Comparison of ENCODE assay signal across 8 mouse cellular contexts in the genomic region with DNA sequence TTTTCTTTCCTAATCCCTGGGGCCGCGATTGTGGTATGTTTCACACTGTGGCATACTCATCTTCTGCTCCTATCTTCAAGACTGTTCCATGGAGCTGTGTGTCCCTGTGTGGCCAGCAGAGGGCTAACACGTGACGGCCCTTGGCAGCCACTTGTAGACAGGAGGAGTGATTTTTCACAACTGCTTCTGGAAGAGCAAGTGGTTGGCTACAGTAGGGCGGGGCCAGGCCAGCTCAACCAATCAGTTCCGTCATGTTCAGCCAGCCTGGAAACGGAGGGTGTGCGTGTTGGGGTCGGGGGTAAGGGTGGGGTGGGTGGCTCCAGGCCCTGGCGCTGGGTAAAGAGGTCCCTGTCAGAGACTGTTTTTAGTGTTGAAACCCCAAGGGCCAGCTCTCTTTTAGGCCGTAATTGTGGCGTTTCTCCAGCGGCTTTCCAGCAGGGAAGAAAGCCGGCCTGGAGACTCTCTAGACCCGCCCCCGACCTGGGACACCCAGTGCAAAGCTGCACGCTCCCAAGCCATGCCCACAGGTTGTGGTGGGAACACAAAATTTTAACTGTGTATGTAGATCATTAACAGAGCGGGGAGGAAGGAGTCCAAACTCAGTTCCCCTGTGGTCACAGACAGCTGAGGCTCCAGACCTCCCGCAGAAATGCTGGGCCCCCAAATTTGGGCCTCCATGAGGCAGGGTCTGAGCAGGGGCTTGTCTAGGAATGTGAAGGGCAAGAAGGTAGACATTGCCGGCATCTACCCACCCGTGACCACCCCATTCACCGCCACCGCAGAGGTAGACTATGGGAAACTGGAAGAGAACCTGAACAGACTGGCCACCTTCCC. TPM values are rescaled to one million over a fixed set of nuclear protein-coding genes. Genes with fewer than 3 reads are reported as not detected.
DNase-seq lines count a peak whose midpoint lies in the region; ATAC-seq and TF ChIP-seq lines count a peak whose summit lies in the region.

A gene (plus strand): TSS at position 342 of the 834 bp plus-strand sequence.

- H3K9ac ChIP-seq in forebrain, embryonic 14.5 days (ENCODE audit: low read length), result peak within 1 kb of the TSS; percentile 37; the same call in 1 of the 2 replicates

- H3K27ac ChIP-seq in forebrain, embryonic 14.5 days (ENCODE audit: low read depth, low read length), result no peak within 1 kb of the TSS

- peak within 1 kb of the TSS; percentile 42 for H3K4me2 ChIP-seq in forebrain, embryonic 14.5 days (ENCODE audit: low read length)

- DNase-seq in MEL-GATA-1-ER (ENCODE audit: extremely low read depth, low read depth), result peak; percentile 96
- peak; percentile 87 for DNase-seq in brain, embryonic 14.5 days (ENCODE audit: low read depth)
- peak; percentile 80 for DNase-seq in forebrain, embryonic 14.5 days (ENCODE audit: low spot score)
- DNase-seq in heart, postnatal 25 days (ENCODE audit: low spot score), result peak; percentile 75
- peak; percentile 25 to 65 for DNase-seq in layer of hippocampus, adult 18-20 months (ENCODE audit: low spot score in 2 of 2)
- peak; percentile 93 for DNase-seq in lung, postnatal 10 days
- peak; percentile 90 for DNase-seq in retina, postnatal 1 day

- H3K4me1 ChIP-seq in forebrain, embryonic 14.5 days (ENCODE audit: control insufficient read depth, insufficient read depth, low read length), result no peaks in the 10 kb centered on the region

- TF ChIP-seq CTCF in brain, embryonic 14.5 days (IDR thresholded peaks at IDR 0.05; ENCODE audit: borderline replicate concordance, extremely low read depth, insufficient read depth, insufficient read length), result peak; percentile 77

- H3K27me3 ChIP-seq in forebrain, embryonic 14.5 days (replicated peaks; ENCODE audit: control insufficient read depth, insufficient read depth, low read length), result no peaks in the 10 kb centered on the region

- WGBS in forebrain, embryonic 14.5 days, result 24% methylated on average over 23 of the region's 23 CpGs

- peak; percentile 88 for ATAC-seq in forebrain, embryonic 14.5 days
- no peak for ATAC-seq in inflammation-experienced regulatory T-cells, adult 6 months

- H3K4me3 ChIP-seq in forebrain, embryonic 14.5 days (ENCODE audit: low read depth, low read length), result peak within 1 kb of the TSS; percentile 19; the same call in 1 of the 2 replicates

- no peak for TF ChIP-seq POLR2A in brain, embryonic 14.5 days (IDR thresholded peaks at IDR 0.05; ENCODE audit: borderline replicate concordance, extremely low read depth, insufficient read depth, insufficient read length, poor library complexity, severe bottlenecking)

- H3K36me3 ChIP-seq in forebrain, embryonic 14.5 days (ENCODE audit: control insufficient read depth, insufficient read depth, low read length), result no peaks in the 10 kb centered on the region

- no peaks in the 10 kb centered on the region for H3K9me3 ChIP-seq in forebrain, embryonic 14.5 days (replicated peaks; ENCODE audit: control insufficient read depth, low read length)

- intact Hi-C loops in heart, postnatal 25 days (cut with DNase I), result no loop called here

RNA-seq across cellular contexts. Expression of the gene that starts here (rescaled TPM):
- polyA plus RNA-seq in brain, embryonic 14.5 days (2012; rRNA removed), result 1.2 and 1.7 TPM in 2 replicates
- polyA plus RNA-seq in forebrain, embryonic 14.5 days (2014; fragmentation: Nextera tagmentation; extraction: Ambion mirVana), result 0.76 and 0.90 TPM in 2 replicates
- 1 to 10 TPM; 1.1 to 1.7 TPM for total RNA-seq in heart, postnatal 25 days (2021)
- total RNA-seq in layer of hippocampus, adult 18-20 months (2021), result 1 to 10 TPM; 8.7 to 9.4 TPM
- polyA plus RNA-seq in inflammation-experienced regulatory T-cells, adult 6 months (2017; shearing (Covaris generic)), result not detected

Comparison
In these comparisons a context has a peak if more than half of its experiments do, and no peak if none do; other contexts are left out.
1. Peak in DNase-seq, ATAC-seq, H3K4me3 ChIP-seq, H3K9ac ChIP-seq and H3K4me2 ChIP-seq in forebrain, embryonic 14.5 days; RNA of the gene not detected or under 1 TPM.
2. DNase-seq: peak in every context shown above with its lines; median percentile 96 in MEL-GATA-1-ER; 93 in lung, postnatal 10 days; 90 in retina, postnatal 1 day; 87 in brain, embryonic 14.5 days; 80 in forebrain, embryonic 14.5 days; 75 in heart, postnatal 25 days; 45 in layer of hippocampus, adult 18-20 months.